Mouse (Mus musculus) embryonic facial prominence, embryonic 12.5 days (tissue): ENCODE data around the gene Pnmt. TPM values are rescaled to one million over a fixed set of nuclear protein-coding genes. Genes with fewer than 3 reads are reported as not detected.
"Not testable (repeated sequence)": the region's sequence is repeated elsewhere in the genome, so short reads cannot be mapped to it uniquely, and the experiment has no call there.

Source experiments
- ATAC-seq: fragments of 200-750 bp; cut with Nextera tagmentation; 2 replicates; pipeline ENCODE4 v1.8.0; 2017; ENCODE audit not compliant: insufficient number of reproducible peaks, insufficient read depth, low FRiP score, low TSS enrichment
- H3K27ac ChIP-seq: fragments of 300-500 bp; sonication (generic); 2 replicates; pipeline ENCODE4 v1.5.1; 2016; ENCODE audit warnings: mild to moderate bottlenecking
- H3K27me3 ChIP-seq: fragments of 300-500 bp; sonication (generic); 2 replicates; pipeline ENCODE4 v1.6.1; 2016; ENCODE audit warnings: mild to moderate bottlenecking, moderate library complexity
- H3K36me3 ChIP-seq: fragments of 300-500 bp; sonication (generic); 2 replicates; pipeline ENCODE4 v1.6.1; 2016; ENCODE audit warnings: mild to moderate bottlenecking
- H3K4me1 ChIP-seq: fragments of 300-500 bp; sonication (generic); 2 replicates; pipeline ENCODE4 v1.6.1; 2016
- H3K4me2 ChIP-seq: fragments of 300-500 bp; sonication (generic); replicated peaks from 2 replicates; pipeline ENCODE4 v1.6.1; 2016; ENCODE audit warnings: mild to moderate bottlenecking, moderate library complexity
- H3K4me3 ChIP-seq: fragments of 300-500 bp; sonication (generic); 2 replicates; pipeline ENCODE4 v1.5.1; 2016; ENCODE audit warnings: mild to moderate bottlenecking
- H3K9ac ChIP-seq: fragments of 300-500 bp; sonication (generic); 2 replicates; pipeline ENCODE4 v1.6.1; 2016; ENCODE audit warnings: mild to moderate bottlenecking, moderate library complexity
- H3K9me3 ChIP-seq: fragments of 300-500 bp; sonication (generic); 2 replicates; pipeline ENCODE4 v1.6.1; 2016; ENCODE audit warnings: mild to moderate bottlenecking, moderate library complexity
- WGBS: fragments of 180-500 bp; shearing (Covaris S2); methylation state at CpG from one replicate; pipeline ENCODE4 v1.1.7; 2016; 5-methylcytosine and 5-hydroxymethylcytosine counted together
- polyA plus RNA-seq: library from polyadenylated mRNA; unstranded; fragments of >200 nt; fragmentation: Nextera tagmentation; extraction: Ambion mirVana; gene quantifications from 2 replicates; pipeline ENCODE4 v1.2.1, GENCODE M21; 2016

Pnmt gene
- polyA plus RNA-seq, 1 experiment from 2014 or later = 0.33 TPM

DNA sequence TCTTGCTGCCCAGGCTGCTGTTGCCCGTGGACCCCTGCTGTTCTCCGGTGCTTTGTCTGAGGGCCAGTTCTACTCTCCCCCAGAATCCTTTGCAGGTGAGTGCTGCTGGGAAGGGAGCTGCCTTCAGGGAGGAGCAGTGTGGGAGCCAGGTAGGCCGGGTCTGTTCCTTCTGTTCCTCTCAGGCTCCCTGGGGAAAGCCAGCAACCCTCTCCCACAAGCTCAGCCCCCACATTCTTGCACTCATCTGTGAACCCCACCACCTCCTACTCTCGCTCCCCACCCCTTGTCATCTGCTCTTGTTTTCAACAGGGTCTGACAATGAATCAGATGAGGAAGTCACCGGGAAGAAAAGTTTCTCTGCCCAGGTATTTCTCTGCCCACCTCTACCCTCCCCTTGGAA lies 9.5 kb upstream of the Pnmt start:
- Histone ChIP-seq H3K4me2 (no peak overlapping the region), H3K9ac (no peak overlapping the region), H3K27me3 (no peaks in the 10 kb centered on the region), H3K4me1 (peaks cover 4% of the 10 kb centered on the region), H3K9me3 (no peaks in the 10 kb centered on the region), H3K4me3 (no peak overlapping the region), H3K36me3 (peaks cover 72% of the 10 kb centered on the region), H3K27ac (no peak overlapping the region)
- WGBS = 75% methylated on average over 5 of the region's 5 CpGs
- ATAC-seq = no peak

DNA sequence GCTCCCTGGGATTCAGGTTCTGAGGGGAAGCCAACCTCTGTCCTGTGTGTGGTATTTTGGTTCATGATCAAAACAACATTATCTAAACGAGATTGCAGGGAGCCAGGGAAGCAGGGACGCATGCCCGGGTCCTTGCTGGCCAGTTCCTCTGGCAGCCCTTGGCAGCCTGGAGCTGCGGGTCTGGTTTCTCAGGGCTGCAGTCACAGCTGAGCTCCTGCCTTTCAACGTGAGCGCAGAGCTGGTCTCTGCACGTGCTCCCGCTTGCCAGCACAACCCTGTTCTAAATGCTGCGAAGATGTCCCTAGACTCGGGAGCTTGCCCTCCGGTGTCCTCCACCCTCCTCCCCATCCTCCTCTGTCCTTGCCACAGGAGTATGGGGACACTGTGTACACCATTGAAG lies 8.5 kb upstream of the Pnmt start:
- Histone ChIP-seq H3K9ac (no peak overlapping the region), H3K4me2 (no peak overlapping the region), H3K4me1 (no peaks in the 10 kb centered on the region), H3K4me3 (no peak overlapping the region), H3K27ac (no peak overlapping the region), H3K9me3 (no peaks in the 10 kb centered on the region), H3K27me3 (no peaks in the 10 kb centered on the region), H3K36me3 (peaks cover 72% of the 10 kb centered on the region)
- 82% methylated on average over 11 of the region's 11 CpGs for WGBS
- ATAC-seq = no peak

DNA sequence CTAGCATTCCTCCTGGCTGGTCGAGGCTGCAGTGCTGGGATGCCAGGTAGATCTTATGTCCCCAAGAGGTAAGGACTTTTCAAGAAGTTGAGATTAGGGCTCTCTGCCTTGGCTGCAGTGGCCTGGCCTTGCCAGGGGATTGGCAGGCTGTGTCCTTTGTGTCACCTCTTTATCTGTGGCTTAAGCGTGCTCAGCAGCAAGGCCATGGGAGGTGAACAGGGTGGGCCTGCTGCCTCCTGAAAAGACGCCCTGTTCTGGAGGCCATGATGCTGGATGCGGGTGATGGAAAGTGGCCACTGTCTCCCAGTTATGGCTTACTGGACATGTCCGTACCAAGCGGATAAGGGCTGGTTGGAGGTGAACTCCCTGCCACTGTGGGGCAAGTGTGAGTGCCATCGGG lies 6.9 kb upstream of the Pnmt start:
- Histone ChIP-seq H3K36me3 (peaks cover 64% of the 10 kb centered on the region), H3K4me2 (no peak overlapping the region), H3K27ac (no peak overlapping the region), H3K27me3 (peaks cover 8% of the 10 kb centered on the region), H3K9ac (no peak overlapping the region), H3K4me1 (no peaks in the 10 kb centered on the region), H3K9me3 (no peaks in the 10 kb centered on the region), H3K4me3 (no peak overlapping the region)
- 84% methylated on average over 7 of the region's 7 CpGs for WGBS
- no peak for ATAC-seq

DNA sequence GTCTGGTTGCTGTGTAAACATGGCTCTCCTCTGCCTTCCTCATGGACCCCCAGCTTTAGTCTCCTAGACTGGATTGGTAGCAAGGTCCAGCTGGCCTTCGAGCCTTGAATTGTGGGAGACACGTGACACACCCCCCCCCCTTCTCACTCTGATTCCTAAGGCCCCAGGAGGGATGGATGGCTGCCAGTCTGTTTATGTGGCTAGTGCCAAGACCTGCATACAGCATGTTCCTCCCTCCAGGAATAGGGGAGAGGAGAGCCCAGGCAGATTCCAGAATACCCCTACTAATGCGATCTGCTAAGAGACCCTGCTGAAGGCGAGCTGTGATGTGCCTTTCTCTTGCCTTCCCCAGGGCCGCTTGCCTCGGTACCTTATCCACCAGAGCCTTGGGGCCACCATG lies 6.1 kb upstream of the Pnmt start:
- WGBS = 85% methylated on average over 6 of the region's 6 CpGs
- H3K27ac ChIP-seq = no peak overlapping the region
- no peak overlapping the region for H3K4me3 ChIP-seq
- no peak overlapping the region for H3K4me2 ChIP-seq
- peaks cover 57% of the 10 kb centered on the region for H3K36me3 ChIP-seq
- no peaks in the 10 kb centered on the region for H3K4me1 ChIP-seq
- no peak overlapping the region for H3K9ac ChIP-seq
- no peaks in the 10 kb centered on the region for H3K9me3 ChIP-seq
- peaks cover 16% of the 10 kb centered on the region for H3K27me3 ChIP-seq
- no peak for ATAC-seq

DNA sequence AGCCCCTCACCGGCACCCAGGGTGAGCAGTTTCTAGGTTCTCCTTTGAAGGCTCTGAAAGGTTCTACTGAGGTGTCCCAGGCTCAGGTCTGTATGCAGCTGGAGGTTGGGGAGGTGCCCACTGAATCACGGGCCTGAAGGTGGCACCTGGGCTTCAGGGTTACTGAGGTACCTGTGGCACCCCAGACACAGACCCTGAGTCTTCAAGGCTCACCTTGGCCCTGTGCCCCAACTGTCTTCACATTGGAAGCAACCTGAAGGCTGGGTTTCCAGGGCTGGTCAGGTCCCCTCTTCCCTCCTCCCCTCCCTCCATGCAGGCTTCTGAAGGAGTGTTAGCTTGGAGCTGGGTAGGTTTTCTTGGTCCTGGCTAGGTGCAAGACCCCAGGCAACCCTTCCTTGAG lies 4.6 kb upstream of the Pnmt start:
- ATAC-seq = no peak
- 92% methylated on average over 2 of the region's 2 CpGs for WGBS
- peaks cover 42% of the 10 kb centered on the region for H3K36me3 ChIP-seq

DNA sequence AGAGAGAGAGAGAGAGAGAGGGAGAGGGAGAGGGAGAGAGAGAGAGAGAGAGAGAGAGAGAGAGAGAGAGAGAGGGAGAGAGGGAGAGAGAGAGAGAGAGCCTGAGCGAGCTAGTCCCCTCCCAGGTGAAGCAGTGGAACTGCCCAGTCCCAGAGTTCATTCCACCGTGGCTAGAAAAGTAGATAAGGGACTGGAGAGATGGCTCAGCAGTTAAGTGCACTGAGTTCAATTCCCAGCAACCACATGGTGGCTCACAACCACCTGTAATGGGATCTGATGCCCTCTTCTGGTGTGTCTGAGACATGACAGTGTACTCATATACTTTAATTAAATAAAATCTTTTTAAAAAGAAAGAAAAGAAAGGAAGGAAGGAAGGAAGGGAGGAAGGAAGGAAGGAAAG lies 3.8 kb upstream of the Pnmt start:
- H3K4me2 ChIP-seq, H3K4me3 ChIP-seq, H3K4me1 ChIP-seq, H3K27ac ChIP-seq, ATAC-seq, H3K9me3 ChIP-seq, H3K9ac ChIP-seq: not testable (repeated sequence)
- Histone ChIP-seq H3K36me3 (peaks cover 34% of the 10 kb centered on the region), H3K27me3 (peaks cover 38% of the 10 kb centered on the region)
- 45% methylated on average over 2 of the region's 2 CpGs for WGBS

More for the DNA sequence above, 4.6 kb upstream of the Pnmt start:
- no peaks in the 10 kb centered on the region for H3K9me3 ChIP-seq
- no peak overlapping the region for H3K4me2 ChIP-seq
- no peak overlapping the region for H3K4me3 ChIP-seq
- peaks cover 31% of the 10 kb centered on the region for H3K27me3 ChIP-seq
- no peaks in the 10 kb centered on the region for H3K4me1 ChIP-seq
- no peak overlapping the region for H3K9ac ChIP-seq
- H3K27ac ChIP-seq = no peak overlapping the region

DNA sequence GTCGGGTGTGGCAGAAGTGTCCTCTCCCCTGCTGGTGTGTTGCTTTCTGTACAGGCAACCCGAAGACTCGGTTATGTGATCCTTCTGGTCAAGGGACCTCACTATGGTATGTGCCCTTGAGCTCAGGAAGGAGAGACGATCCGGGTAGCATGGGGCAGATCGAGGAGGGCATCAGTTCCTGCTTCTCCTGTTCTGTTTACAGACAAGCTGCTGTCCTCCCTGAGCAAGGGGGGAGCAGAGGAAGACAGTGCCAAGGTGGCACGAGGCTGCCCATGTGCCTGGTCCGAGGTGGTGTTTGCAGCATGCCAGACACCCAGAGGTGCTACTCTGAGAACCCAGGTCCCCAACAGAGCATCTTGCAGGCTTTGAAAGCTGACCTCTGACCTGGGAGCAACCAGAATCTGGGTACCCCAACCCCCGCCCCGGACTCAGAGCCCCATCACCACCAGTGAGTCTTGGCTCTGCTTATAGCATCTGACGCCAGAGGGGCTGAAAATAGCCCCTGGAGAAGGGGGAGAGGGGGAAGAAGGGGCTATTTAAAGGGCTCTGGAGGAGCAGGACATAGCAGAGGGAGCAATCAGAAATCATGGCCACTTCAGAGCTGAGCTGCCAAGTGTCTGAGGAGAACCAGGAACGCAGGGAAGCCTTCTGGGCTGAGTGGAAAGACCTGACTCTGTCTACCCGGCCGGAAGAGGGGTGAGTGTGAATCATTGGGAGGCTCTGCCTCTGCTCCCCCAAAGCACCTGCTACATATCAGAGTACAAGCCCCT lies 2.8 kb upstream of the Pnmt start, which contains the start of gene Tcap:
TSS of gene Tcap (plus strand) at position 551 of the 770 bp plus-strand sequence.
- WGBS = 48% methylated on average over 14 of the region's 14 CpGs
- H3K27ac ChIP-seq = no peak within 1 kb of the TSS
- no peak within 1 kb of the TSS for H3K4me2 ChIP-seq
- H3K36me3 ChIP-seq = peaks cover 24% of the 10 kb centered on the region
- no peaks in the 10 kb centered on the region for H3K9me3 ChIP-seq
- H3K4me3 ChIP-seq = no peak within 1 kb of the TSS
- no peaks in the 10 kb centered on the region for H3K4me1 ChIP-seq
- ATAC-seq = no peak
- H3K9ac ChIP-seq = no peak within 1 kb of the TSS
- peaks cover 49% of the 10 kb centered on the region for H3K27me3 ChIP-seq

DNA sequence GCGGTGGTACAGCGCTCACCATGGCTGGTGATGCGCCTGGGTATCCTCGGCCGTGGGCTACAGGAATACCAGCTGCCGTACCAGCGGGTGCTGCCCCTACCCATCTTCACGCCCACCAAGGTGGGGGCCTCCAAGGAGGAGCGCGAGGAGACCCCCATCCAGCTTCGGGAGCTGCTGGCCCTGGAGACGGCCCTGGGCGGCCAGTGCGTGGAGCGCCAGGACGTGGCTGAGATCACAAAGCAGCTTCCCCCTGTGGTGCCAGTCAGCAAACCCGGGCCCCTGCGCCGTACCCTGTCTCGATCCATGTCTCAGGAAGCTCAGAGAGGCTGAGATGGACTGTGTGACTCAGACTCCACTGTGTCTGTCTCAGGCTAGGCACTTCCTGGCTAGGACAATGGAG lies 2.0 kb upstream of the Pnmt start:
- Histone ChIP-seq H3K9ac (no peak overlapping the region), H3K4me3 (no peak overlapping the region), H3K4me2 (no peak overlapping the region), H3K27me3 (peaks cover 54% of the 10 kb centered on the region), H3K4me1 (no peaks in the 10 kb centered on the region), H3K27ac (no peak overlapping the region), H3K36me3 (peaks cover 16% of the 10 kb centered on the region), H3K9me3 (no peaks in the 10 kb centered on the region)
- 63% methylated on average over 20 of the region's 20 CpGs for WGBS
- no peak for ATAC-seq

DNA sequence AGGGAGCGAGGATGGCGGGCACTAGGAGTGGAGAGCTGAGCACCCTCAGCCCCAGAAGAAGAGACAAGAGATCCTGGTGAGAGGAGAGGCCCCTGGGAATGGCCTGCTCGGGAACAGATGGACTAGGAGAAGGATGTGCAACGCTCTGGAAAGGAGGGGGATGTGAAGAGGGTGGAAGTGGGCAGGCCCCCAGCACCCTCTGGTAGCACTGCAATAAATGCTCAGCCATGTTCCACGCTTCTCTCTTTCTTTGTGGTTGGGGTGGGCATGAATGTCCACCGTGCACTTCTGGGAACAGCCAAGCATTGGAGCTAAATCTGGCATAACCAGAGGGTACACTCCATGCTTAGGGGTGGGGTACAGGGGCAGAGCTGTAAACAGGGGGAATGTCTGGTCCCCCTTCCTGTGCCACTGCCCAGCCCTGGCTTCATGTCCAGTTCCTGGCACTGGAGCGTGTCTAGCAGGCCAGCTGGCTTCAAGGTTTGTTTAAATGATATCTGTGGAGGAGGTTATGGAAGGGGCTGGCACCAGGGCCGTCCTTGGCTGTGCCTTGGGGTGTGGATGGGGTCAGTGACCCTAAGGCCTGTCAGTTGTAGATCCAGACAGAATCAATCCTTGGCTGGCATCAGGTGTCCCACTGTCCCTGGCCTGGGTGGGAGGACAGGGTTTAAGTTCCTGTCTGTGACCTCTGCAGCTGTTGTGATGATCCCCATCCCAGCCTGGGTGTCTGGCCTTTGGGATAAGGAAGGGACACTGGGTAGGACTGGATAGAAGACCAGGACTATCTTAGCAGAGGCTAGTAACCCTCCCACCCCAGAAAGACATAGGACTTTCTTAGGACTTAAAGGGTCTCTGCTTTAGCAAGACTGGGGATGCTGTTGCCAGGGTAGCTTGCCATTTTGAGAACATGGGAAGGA lies 1.3 kb upstream of the Pnmt start:
- Histone ChIP-seq H3K9ac (no peak overlapping the region), H3K4me3 (no peak overlapping the region), H3K4me1 (no peaks in the 10 kb centered on the region), H3K36me3 (peaks cover 8% of the 10 kb centered on the region; the same call in 1 of the 2 replicates), H3K27ac (no peak overlapping the region), H3K27me3 (peaks cover 55% of the 10 kb centered on the region), H3K9me3 (no peaks in the 10 kb centered on the region), H3K4me2 (no peak overlapping the region)
- 62% methylated on average over 8 of the region's 8 CpGs for WGBS
- no peak for ATAC-seq

DNA sequence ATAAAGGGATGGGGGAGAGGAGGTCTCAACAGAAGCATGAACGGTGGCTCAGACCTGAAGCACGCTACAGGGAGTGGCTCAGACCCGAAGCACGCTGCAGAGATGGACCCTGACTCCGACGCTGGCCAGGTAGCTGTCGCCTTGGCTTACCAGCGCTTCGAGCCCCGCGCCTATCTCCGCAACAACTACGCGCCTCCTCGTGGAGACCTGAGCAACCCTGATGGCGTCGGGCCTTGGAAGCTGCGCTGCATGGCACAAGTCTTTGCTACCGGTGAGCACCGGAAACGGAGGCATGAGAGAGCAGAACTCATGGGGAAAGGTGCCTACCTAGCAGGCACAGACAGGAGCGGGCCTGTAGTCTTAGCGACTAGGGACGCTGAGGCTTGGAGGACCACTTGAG lies 346 bp downstream of the Pnmt start:
- H3K4me3 ChIP-seq = no peak overlapping the region
- peak overlapping the region; percentile 11 for H3K4me2 ChIP-seq
- H3K9ac ChIP-seq = no peak overlapping the region

DNA sequence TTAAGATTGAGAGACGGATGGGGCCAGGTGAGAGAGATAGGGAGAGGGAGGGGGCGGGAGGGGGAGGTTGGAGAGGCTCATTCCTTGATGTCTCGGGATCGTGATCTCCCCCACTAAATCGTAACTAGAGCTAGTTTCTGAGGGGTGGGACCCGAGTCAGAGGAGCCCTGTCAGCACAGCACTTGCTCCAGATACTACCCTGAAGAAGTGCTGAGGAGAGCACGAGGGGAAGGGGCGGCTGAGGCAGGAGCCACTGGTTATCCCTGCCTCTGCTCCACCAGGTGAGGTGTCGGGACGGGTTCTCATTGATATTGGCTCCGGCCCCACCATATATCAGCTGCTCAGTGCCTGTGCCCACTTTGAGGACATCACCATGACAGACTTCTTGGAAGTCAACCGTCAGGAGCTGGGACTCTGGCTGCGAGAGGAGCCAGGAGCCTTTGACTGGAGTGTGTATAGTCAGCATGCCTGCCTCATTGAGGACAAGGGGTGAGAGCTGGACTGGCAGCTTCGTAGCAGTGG lies 867 bp downstream of the Pnmt start:
- no peaks in the 10 kb centered on the region for H3K36me3 ChIP-seq
- H3K27ac ChIP-seq = no peak overlapping the region
- no peaks in the 10 kb centered on the region for H3K9me3 ChIP-seq
- WGBS = 49% methylated on average over 14 of the region's 14 CpGs
- peaks cover 76% of the 10 kb centered on the region for H3K27me3 ChIP-seq
- H3K9ac ChIP-seq = no peak overlapping the region
- no peak overlapping the region for H3K4me3 ChIP-seq
- no peak for ATAC-seq
- peak overlapping the region; percentile 11; the same call in 1 of the 2 replicates for H3K4me2 ChIP-seq
- H3K4me1 ChIP-seq = peaks cover 6% of the 10 kb centered on the region; the same call in 1 of the 2 replicates

More for the DNA sequence above, 346 bp downstream of the Pnmt start:
- WGBS = 12% methylated on average over 24 of the region's 24 CpGs
- H3K27me3 ChIP-seq = peaks cover 72% of the 10 kb centered on the region
- ATAC-seq = no peak
- 0 out of 2 replicates have a peak, but pooled peaks cover 3% of the 10 kb centered on the region for H3K4me1 ChIP-seq
- no peaks in the 10 kb centered on the region for H3K9me3 ChIP-seq
- H3K27ac ChIP-seq = no peak overlapping the region
- no peaks in the 10 kb centered on the region for H3K36me3 ChIP-seq
